Mouse (Mus musculus) C2C12 (cell line): ENCODE data around the gene Aldh3b3. TPM values are rescaled to one million over a fixed set of nuclear protein-coding genes. Genes with fewer than 3 reads are reported as not detected.

Source experiments
- H3K27me3 ChIP-seq: one replicate; pipeline ENCODE4 v1.6.1; 2011; ENCODE audit not compliant: control insufficient read depth, insufficient read depth, insufficient read length
- H3K36me3 ChIP-seq: one replicate; pipeline ENCODE4 v1.6.1; 2011; ENCODE audit not compliant: control insufficient read depth, insufficient read depth
- H3K4me3 ChIP-seq: one replicate; pipeline ENCODE4 v1.5.1; 2011; ENCODE audit warnings: mild to moderate bottlenecking, control low read depth; ENCODE audit not compliant: poor library complexity, insufficient read depth, severe bottlenecking
- H3K79me2 ChIP-seq: one replicate; pipeline ENCODE4 v1.6.1; 2011; ENCODE audit not compliant: control insufficient read depth, insufficient read depth
- H3K79me3 ChIP-seq: one replicate; pipeline ENCODE4 v1.6.1; 2011; ENCODE audit warnings: low read depth, control low read depth
- H3ac ChIP-seq: one replicate; pipeline ENCODE3; 2011; ENCODE audit warnings: low read depth; ENCODE audit not compliant: control insufficient read depth, insufficient read length
- CEBPB ChIP-seq: IDR thresholded peaks from one replicate; pipeline ENCODE4 v1.6.1; 2011; ENCODE audit warnings: low read depth, mild to moderate bottlenecking, control low read depth, moderate library complexity
- CTCF ChIP-seq: IDR thresholded peaks from one replicate; pipeline ENCODE4 v1.5.1; 2011; ENCODE audit not compliant: control insufficient read depth, insufficient read depth, insufficient read length
- FOSL1 ChIP-seq: IDR thresholded peaks from one replicate; pipeline ENCODE4 v1.8.0; 2011; ENCODE audit warnings: mild to moderate bottlenecking, low read length; ENCODE audit not compliant: poor library complexity, insufficient read depth, severe bottlenecking
- MAX ChIP-seq: IDR thresholded peaks from one replicate; pipeline ENCODE4 v1.6.1; 2011; ENCODE audit warnings: mild to moderate bottlenecking, control low read depth
- MYOD1 ChIP-seq: IDR thresholded peaks from one replicate; pipeline ENCODE4 v1.6.1; 2011; ENCODE audit warnings: low read depth; ENCODE audit not compliant: control insufficient read depth, insufficient read length
- MYOG ChIP-seq: IDR thresholded peaks from one replicate; pipeline ENCODE4 v1.6.1; 2011; ENCODE audit not compliant: control insufficient read depth, insufficient read length; ENCODE audit errors: extremely low read depth
- USF1 ChIP-seq: IDR thresholded peaks from one replicate; pipeline ENCODE4 v1.6.1; 2011; ENCODE audit warnings: low read depth, mild to moderate bottlenecking, control low read depth, moderate library complexity
- polyA plus RNA-seq: library from polyadenylated mRNA; unstranded; fragments of >200 nt; fragmentation: generic; extraction: Trizol; gene quantifications from one replicate; pipeline ENCODE4 v1.2.1, GENCODE M21; 2012; ENCODE audit warnings: missing spikeins

Gene Aldh3b3
- polyA plus RNA-seq, 1 experiment: not detected

- Histone ChIP-seq H3K79me2 (no peaks in the 10 kb centered on the region), H3ac (no peak overlapping the region), H3K27me3 (no peaks in the 10 kb centered on the region), H3K36me3 (peaks cover 16% of the 10 kb centered on the region), H3K4me3 (no peak overlapping the region), H3K79me3 (no peaks in the 10 kb centered on the region)
- TF ChIP-seq FOSL1 (no peak), CTCF (no peak), CEBPB (no peak), MYOD1 (no peak), MYOG (no peak), MAX (no peak)
Measured at GRCm38 (mm10) chr19:4001752-4002151, 43.3 kb downstream of the Aldh3b3 start.

GRCm38 (mm10) chr19:4003112-4003511 lies 44.7 kb downstream of the Aldh3b3 start, which contains the start of gene Doc2g:
Gene Doc2g, plus strand, starts transcription at chr19:4003313.
- H3K36me3 ChIP-seq: peaks cover 27% of the 10 kb centered on the region
- H3K79me3 ChIP-seq: no peaks in the 10 kb centered on the region
- H3K4me3 ChIP-seq: no peak within 1 kb of the TSS
- no peak within 1 kb of the TSS for H3ac ChIP-seq
- no peaks in the 10 kb centered on the region for H3K79me2 ChIP-seq
- no peak for TF ChIP-seq CTCF
- no peak for TF ChIP-seq USF1
- TF ChIP-seq MYOG: no peak
- TF ChIP-seq MYOD1: no peak
- no peak for TF ChIP-seq MAX
- no peak for TF ChIP-seq CEBPB
- TF ChIP-seq FOSL1: no peak
- no peaks in the 10 kb centered on the region for H3K27me3 ChIP-seq

DNA sequence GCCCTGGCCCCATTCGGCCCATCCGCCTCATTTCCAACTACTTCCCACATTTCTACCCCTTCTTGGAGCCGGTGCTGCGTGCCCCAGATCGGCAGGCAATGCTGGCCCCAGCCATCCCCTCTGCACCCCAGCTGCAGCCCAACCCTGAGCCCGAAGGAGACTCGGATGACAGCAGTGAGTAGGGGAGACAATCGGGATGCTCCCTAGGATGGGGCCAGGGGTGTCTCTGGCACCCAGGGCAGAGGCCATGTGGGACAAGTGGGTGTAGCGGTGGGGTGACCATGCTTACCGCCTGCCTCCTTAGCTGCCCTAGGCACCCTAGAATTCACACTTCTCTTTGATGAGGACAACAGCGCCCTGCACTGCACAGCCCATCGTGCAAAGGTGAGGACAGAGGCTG lies 45.2 kb downstream of the Aldh3b3 start:
- Histone ChIP-seq H3K27me3 (no peaks in the 10 kb centered on the region), H3K4me3 (no peak overlapping the region), H3K79me2 (no peaks in the 10 kb centered on the region), H3K36me3 (peaks cover 32% of the 10 kb centered on the region), H3K79me3 (no peaks in the 10 kb centered on the region), H3ac (no peak overlapping the region)
- no peak for TF ChIP-seq CTCF
- TF ChIP-seq MYOD1: no peak
- TF ChIP-seq MAX: no peak
- no peak for TF ChIP-seq USF1
- no peak for TF ChIP-seq MYOG
- TF ChIP-seq FOSL1: no peak

DNA sequence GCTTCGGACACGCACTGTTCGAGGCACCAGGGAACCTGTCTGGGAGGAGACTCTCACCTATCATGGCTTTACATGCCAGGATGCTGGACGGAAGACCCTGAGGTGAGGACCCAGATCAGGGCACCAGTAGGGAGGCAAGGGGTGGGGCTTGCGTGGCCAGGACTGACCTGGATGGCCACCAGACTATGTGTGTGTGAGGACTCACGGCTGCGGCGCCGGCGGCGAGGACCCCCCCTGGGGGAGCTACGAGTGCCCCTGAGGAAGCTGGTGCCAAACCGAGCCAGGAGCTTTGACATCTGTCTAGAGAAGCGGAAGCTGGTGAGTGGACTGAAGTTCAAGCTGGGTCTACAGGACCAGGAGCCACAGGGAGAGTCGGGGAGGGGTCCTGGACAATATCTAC lies 45.9 kb downstream of the Aldh3b3 start:
- Histone ChIP-seq H3K27me3 (no peaks in the 10 kb centered on the region), H3ac (no peak overlapping the region), H3K79me2 (no peaks in the 10 kb centered on the region), H3K4me3 (no peak overlapping the region), H3K79me3 (no peaks in the 10 kb centered on the region), H3K36me3 (peaks cover 36% of the 10 kb centered on the region)
- TF ChIP-seq MYOD1 (no peak), CTCF (no peak), MAX (no peak), FOSL1 (no peak), MYOG (no peak), CEBPB (no peak), USF1 (no peak)

DNA sequence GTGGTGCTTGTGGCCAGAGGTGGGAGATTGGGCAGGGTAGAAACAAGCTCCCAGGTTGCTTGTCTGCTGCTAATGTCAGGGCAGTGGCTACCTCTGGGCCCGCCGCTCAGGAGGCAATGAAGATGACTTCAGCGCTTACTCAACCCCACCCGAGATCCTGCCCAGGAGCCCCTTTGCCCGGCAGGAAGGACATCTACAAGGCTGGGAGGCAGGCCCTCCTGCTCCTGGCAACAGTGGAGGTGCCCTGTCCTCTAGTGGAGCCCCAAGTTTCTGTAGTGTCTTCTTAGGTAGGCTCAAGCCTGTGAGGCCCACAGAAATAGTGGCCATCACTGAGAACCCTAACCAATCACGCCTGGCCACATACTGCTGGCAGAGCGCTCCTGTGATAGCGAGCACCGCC lies 46.6 kb downstream of the Aldh3b3 start:
- Histone ChIP-seq H3K79me2 (no peaks in the 10 kb centered on the region), H3K36me3 (peaks cover 43% of the 10 kb centered on the region), H3ac (no peak overlapping the region), H3K4me3 (no peak overlapping the region), H3K79me3 (no peaks in the 10 kb centered on the region), H3K27me3 (no peaks in the 10 kb centered on the region)
- TF ChIP-seq FOSL1 (no peak), USF1 (no peak), CEBPB (no peak), MYOG (no peak), MAX (no peak), MYOD1 (no peak), CTCF (no peak)

DNA sequence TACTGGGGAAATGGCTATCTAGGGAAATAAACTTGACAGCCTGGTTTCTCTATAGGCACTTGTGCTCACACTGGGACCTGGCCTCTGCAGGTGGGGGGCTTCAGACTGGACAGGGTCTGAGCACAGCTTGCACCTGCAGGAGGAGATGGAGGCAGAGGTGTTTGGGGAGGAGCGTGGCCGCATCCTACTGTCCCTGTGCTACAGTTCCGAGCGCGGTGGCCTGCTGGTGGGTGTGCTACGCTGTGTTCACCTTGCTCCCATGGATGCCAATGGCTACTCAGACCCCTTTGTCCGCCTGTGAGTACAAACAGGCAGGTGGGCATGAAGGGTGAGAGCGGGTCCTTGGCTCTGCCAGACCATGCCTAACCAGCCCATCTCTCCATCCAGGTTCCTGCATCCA lies 47.5 kb downstream of the Aldh3b3 start:
- TF ChIP-seq MYOD1 (no peak), MYOG (no peak), FOSL1 (no peak), MAX (no peak), USF1 (no peak), CTCF (no peak), CEBPB (no peak)
- Histone ChIP-seq H3K4me3 (no peak overlapping the region), H3K27me3 (no peaks in the 10 kb centered on the region), H3K79me3 (no peaks in the 10 kb centered on the region), H3ac (no peak overlapping the region), H3K36me3 (peaks cover 50% of the 10 kb centered on the region), H3K79me2 (peaks cover 1% of the 10 kb centered on the region)
